Mouse (Mus musculus) stomach, embryonic 15.5 days (tissue): ENCODE measurements at regions not wholly inside any gene's neighbourhood (a gene's known extent, or its start where the extent isn't known, plus 50 kb on each side); places are given as distances from the start of the nearest gene placed in this dataset.

Experiments
- ATAC-seq: fragments of 200-750 bp; cut with Nextera tagmentation; 2 replicates; pipeline ENCODE4 v1.8.0; 2017; ENCODE audit warnings: low read depth, moderate number of reproducible peaks, moderate TSS enrichment; ENCODE audit not compliant: insufficient read depth, low FRiP score
- H3K27ac ChIP-seq: fragments of 300-500 bp; sonication (generic); 2 replicates; pipeline ENCODE4 v1.5.1; 2015; ENCODE audit warnings: mild to moderate bottlenecking, inconsistent platforms
- H3K27me3 ChIP-seq: fragments of 300-500 bp; sonication (generic); replicated peaks from 2 replicates; pipeline ENCODE4 v1.6.1; 2015; ENCODE audit warnings: inconsistent platforms
- H3K36me3 ChIP-seq: fragments of 300-500 bp; sonication (generic); 2 replicates; pipeline ENCODE4 v1.6.1; 2015; ENCODE audit warnings: inconsistent platforms
- H3K4me1 ChIP-seq: fragments of 300-500 bp; sonication (generic); 2 replicates; pipeline ENCODE4 v1.6.1; 2015; ENCODE audit warnings: inconsistent platforms
- H3K4me2 ChIP-seq: fragments of 300-500 bp; sonication (generic); 2 replicates; pipeline ENCODE4 v1.6.1; 2015; ENCODE audit warnings: mild to moderate bottlenecking, inconsistent platforms
- H3K4me3 ChIP-seq: fragments of 300-500 bp; sonication (generic); replicated peaks from 2 replicates; pipeline ENCODE4 v1.5.1; 2015; ENCODE audit warnings: inconsistent platforms
- H3K9ac ChIP-seq: fragments of 300-500 bp; sonication (generic); 2 replicates; pipeline ENCODE4 v1.6.1; 2015; ENCODE audit warnings: inconsistent platforms
- H3K9me3 ChIP-seq: fragments of 300-500 bp; sonication (generic); 2 replicates; pipeline ENCODE4 v1.6.1; 2016; ENCODE audit warnings: inconsistent platforms
- WGBS: fragments of 180-500 bp; shearing (Covaris S2); methylation state at CpG from one replicate; pipeline ENCODE4 v1.1.7; 2015; 5-methylcytosine and 5-hydroxymethylcytosine counted together

DNA sequence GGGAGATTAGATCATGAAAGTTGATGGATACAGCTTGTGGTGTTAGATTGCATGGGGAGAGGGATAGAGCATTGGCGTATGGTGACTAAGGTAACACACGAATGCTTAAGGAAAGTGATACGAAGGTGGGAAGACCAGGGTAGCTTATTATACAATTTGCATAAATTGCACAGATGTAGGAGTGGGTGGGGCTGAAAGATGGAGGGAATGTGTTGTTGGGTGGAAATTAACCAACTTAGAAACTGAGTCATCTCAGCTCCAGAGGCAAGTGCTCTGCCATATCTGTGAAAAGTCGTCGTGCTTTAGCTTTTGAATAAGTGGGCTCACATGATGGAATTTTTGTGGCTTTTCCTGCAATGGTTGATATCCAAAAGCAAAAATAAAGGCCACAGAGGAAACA is 404.8 kb upstream of the Frg1 start:
- Histone ChIP-seq H3K36me3 (no peaks in the 10 kb centered on the region), H3K4me1 (no peaks in the 10 kb centered on the region), H3K27me3 (no peaks in the 10 kb centered on the region), H3K4me2 (no peak overlapping the region), H3K27ac (no peak overlapping the region), H3K9ac (no peak overlapping the region), H3K9me3 (no peaks in the 10 kb centered on the region), H3K4me3 (no peak overlapping the region)
- WGBS = 87% methylated on average over 5 of the region's 5 CpGs
- no peak for ATAC-seq

- Histone ChIP-seq H3K4me2 (no peak overlapping the region), H3K36me3 (no peaks in the 10 kb centered on the region), H3K9ac (no peak overlapping the region), H3K4me3 (no peak overlapping the region), H3K27me3 (no peaks in the 10 kb centered on the region), H3K4me1 (no peaks in the 10 kb centered on the region), H3K9me3 (no peaks in the 10 kb centered on the region), H3K27ac (no peak overlapping the region)
- no peak for ATAC-seq
- WGBS = 80% methylated on average over 4 of the region's 4 CpGs
Measured at GRCm38 (mm10) chr8:41820605-41821395, 403.9 kb upstream of the Frg1 start.

GRCm38 (mm10) chr8:41818577-41818976 is 401.7 kb upstream of the Frg1 start:
- no peak overlapping the region for H3K27ac ChIP-seq
- H3K9ac ChIP-seq = no peak overlapping the region
- no peaks in the 10 kb centered on the region for H3K4me1 ChIP-seq
- H3K9me3 ChIP-seq = no peaks in the 10 kb centered on the region
- no peak overlapping the region for H3K4me3 ChIP-seq
- no peak overlapping the region for H3K4me2 ChIP-seq
- H3K27me3 ChIP-seq = no peaks in the 10 kb centered on the region
- 67% methylated on average over 5 of the region's 5 CpGs for WGBS
- no peaks in the 10 kb centered on the region for H3K36me3 ChIP-seq
- no peak for ATAC-seq

DNA sequence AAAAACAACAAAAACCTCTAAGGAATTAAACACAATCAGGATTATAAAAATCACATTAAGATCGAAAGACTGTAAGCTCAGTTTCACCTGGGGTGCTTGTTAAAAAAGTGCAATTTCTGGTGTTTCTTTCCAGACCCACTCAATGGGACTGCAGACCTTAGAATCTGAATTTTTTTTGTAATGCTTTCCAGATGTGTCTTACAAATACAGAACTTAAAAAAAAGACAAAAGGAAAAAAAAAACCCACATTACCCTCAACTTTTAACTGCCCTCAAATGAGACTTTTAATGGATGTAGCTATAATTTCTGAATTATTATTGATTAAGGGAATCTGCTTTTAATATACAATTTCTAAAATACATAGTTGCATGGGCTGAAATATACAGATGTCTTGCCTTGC is 401.2 kb upstream of the Frg1 start:
- Histone ChIP-seq H3K4me3 (no peak overlapping the region), H3K4me1 (no peaks in the 10 kb centered on the region), H3K9me3 (no peaks in the 10 kb centered on the region), H3K36me3 (no peaks in the 10 kb centered on the region), H3K4me2 (no peak overlapping the region), H3K27ac (no peak overlapping the region), H3K27me3 (no peaks in the 10 kb centered on the region), H3K9ac (no peak overlapping the region)
- 69% methylated on average over 1 of the region's 1 CpGs for WGBS
- ATAC-seq = no peak

DNA sequence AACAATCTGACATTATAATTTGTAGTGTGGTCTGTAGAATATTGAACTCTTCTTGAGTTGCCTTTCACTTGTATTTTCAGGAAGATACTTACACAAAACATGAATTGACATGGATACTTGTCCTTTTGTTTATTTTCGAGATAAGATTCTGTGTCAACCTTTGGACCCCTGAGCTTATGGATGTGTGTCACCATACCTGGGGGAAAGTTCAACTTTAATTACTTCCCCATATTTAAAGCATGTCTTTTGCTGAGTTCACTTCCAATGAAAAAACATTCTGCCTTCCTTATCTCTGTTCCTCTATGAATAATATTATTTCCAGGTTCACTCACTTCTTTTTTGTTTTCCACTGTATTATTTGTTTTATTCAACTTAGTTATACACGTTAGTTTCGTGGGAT is 398.4 kb upstream of the Frg1 start:
- 75% methylated on average over 3 of the region's 3 CpGs for WGBS
- Histone ChIP-seq H3K4me2 (no peak overlapping the region), H3K4me1 (no peaks in the 10 kb centered on the region), H3K27me3 (no peaks in the 10 kb centered on the region), H3K27ac (no peak overlapping the region), H3K9ac (no peak overlapping the region), H3K4me3 (no peak overlapping the region), H3K9me3 (no peaks in the 10 kb centered on the region), H3K36me3 (no peaks in the 10 kb centered on the region)
- ATAC-seq = no peak

GRCm38 (mm10) chr8:41795625-41796024 is 378.8 kb upstream of the Frg1 start:
- H3K9ac ChIP-seq = no peak overlapping the region
- H3K27ac ChIP-seq = no peak overlapping the region
- no peaks in the 10 kb centered on the region for H3K9me3 ChIP-seq
- 74% methylated on average over 2 of the region's 2 CpGs for WGBS
- no peaks in the 10 kb centered on the region for H3K4me1 ChIP-seq
- H3K4me3 ChIP-seq = no peak overlapping the region
- H3K4me2 ChIP-seq = no peak overlapping the region
- no peaks in the 10 kb centered on the region for H3K36me3 ChIP-seq
- H3K27me3 ChIP-seq = no peaks in the 10 kb centered on the region
- no peak for ATAC-seq

DNA sequence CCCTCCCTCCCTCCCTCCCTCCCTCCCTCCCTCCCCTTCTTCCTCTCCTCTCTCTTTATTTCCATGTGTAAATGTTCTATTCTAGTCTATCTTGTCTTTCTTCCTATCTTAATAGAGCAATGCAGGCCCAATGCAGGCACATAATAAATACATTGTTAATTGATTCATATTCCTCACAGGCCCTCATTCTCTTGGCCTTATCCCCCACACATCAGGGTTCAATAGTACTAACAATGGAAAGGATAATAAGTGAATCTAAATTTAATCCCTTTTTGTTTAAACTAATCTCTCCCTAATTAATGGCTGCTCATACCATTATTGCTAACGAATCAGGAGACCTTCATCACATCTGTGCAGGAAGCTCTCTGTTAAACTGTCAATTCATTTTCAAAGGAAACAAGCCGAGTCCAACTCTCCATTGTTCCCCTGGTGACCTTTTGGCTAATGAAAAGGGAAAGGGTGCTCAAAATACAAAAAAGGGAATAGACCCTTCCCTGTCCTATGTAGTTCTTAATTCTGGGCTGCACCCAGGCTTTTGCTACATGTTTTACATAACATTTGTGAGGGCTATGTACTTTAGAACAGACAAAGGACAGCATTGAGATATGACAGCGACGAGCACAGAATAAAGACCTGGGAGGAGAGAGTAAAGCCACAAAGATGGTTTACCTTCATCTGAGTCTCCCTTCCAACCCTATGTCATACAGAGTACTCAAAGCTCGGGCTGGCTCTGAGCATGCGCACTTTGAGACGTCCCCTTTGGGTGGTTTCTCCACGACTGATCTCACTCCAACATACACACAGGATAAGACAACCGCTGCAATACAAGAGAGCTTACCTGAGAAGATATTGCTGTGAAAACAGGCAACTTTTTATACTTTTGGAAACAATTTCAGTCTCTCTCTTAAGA is 370.3 kb upstream of the Frg1 start:
- WGBS = 80% methylated on average over 9 of the region's 9 CpGs
- Histone ChIP-seq H3K27ac (no peak overlapping the region), H3K9ac (no peak overlapping the region), H3K4me2 (no peak overlapping the region), H3K4me1 (no peaks in the 10 kb centered on the region), H3K9me3 (no peaks in the 10 kb centered on the region), H3K27me3 (no peaks in the 10 kb centered on the region), H3K36me3 (no peaks in the 10 kb centered on the region), H3K4me3 (no peak overlapping the region)
- no peak for ATAC-seq

- no peaks in the 10 kb centered on the region for H3K27me3 ChIP-seq
- no peak overlapping the region for H3K9ac ChIP-seq
- H3K4me1 ChIP-seq = no peaks in the 10 kb centered on the region
- ATAC-seq = no peak
- H3K9me3 ChIP-seq = no peaks in the 10 kb centered on the region
- no peak overlapping the region for H3K4me2 ChIP-seq
- H3K4me3 ChIP-seq = no peak overlapping the region
- 42% methylated on average over 2 of the region's 2 CpGs for WGBS
- H3K36me3 ChIP-seq = no peaks in the 10 kb centered on the region
- no peak overlapping the region for H3K27ac ChIP-seq
Measured at GRCm38 (mm10) chr8:41785977-41786376, 369.1 kb upstream of the Frg1 start.

GRCm38 (mm10) chr8:41782837-41783236 is 366.0 kb upstream of the Frg1 start:
- H3K9ac ChIP-seq = no peak overlapping the region
- H3K4me3 ChIP-seq = no peak overlapping the region
- whole genome bisulfite sequencing = 70% methylated on average over 1 of the region's 1 CpGs
- no peaks in the 10 kb centered on the region for H3K36me3 ChIP-seq
- H3K4me2 ChIP-seq = no peak overlapping the region
- H3K4me1 ChIP-seq = no peaks in the 10 kb centered on the region
- H3K27ac ChIP-seq = no peak overlapping the region
- H3K27me3 ChIP-seq = no peaks in the 10 kb centered on the region
- ATAC-seq = no peak
- no peaks in the 10 kb centered on the region for H3K9me3 ChIP-seq

GRCm38 (mm10) chr8:41779459-41779858 is 362.6 kb upstream of the Frg1 start:
- H3K9ac ChIP-seq = no peak overlapping the region
- H3K4me1 ChIP-seq = no peaks in the 10 kb centered on the region
- no peaks in the 10 kb centered on the region for H3K9me3 ChIP-seq
- no peaks in the 10 kb centered on the region for H3K36me3 ChIP-seq
- no peak for ATAC-seq
- no peak overlapping the region for H3K4me2 ChIP-seq
- WGBS = 93% methylated on average over 3 of the region's 3 CpGs
- H3K4me3 ChIP-seq = no peak overlapping the region
- H3K27me3 ChIP-seq = no peaks in the 10 kb centered on the region
- no peak overlapping the region for H3K27ac ChIP-seq

DNA sequence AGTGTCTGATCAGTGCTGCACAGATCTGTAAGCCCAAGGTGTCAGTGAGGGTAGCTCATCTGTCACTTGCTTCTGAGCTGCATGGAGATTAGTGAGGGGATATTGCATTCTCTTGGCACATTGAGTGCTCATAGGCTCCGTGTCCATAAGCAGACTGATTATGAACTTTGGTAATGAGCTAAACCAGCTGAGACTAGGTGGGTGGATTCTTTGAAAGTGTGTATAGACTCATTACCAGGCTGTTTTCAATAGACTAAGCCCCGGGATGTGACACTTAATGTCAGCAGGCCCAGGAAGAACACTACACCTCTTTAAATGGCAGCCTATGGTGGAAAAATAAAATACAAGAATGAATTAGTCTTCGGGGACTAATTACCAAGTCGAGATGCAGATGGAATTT is 354.9 kb upstream of the Frg1 start:
- Histone ChIP-seq H3K4me3 (no peak overlapping the region), H3K36me3 (no peaks in the 10 kb centered on the region), H3K4me2 (no peak overlapping the region), H3K27ac (no peak overlapping the region), H3K9ac (no peak overlapping the region), H3K9me3 (no peaks in the 10 kb centered on the region), H3K27me3 (no peaks in the 10 kb centered on the region), H3K4me1 (no peaks in the 10 kb centered on the region)
- 79% methylated on average over 4 of the region's 4 CpGs for WGBS
- no peak for ATAC-seq

DNA sequence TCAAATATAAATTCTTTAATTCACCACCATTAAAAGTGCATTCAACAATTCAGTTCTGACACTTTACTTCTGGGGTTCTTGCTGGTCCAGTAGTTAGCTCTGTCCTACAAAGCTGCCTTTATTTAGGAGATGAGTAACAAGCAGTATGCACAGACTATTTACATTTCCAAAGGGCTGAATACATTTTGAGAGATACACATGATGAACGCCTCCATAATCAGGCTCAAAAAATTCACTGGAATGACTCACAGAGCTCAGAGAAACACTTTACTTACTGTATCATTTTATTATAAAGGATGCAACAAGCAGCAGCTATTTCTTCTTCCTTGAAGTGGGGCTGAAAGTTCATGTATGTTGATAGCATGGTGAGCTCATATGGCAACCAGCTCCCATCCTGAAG is 336.6 kb upstream of the Frg1 start:
- no peak overlapping the region for H3K4me2 ChIP-seq
- H3K4me1 ChIP-seq = no peaks in the 10 kb centered on the region
- no peaks in the 10 kb centered on the region for H3K27me3 ChIP-seq
- H3K9ac ChIP-seq = no peak overlapping the region
- 80% methylated on average over 1 of the region's 1 CpGs for WGBS
- no peak overlapping the region for H3K27ac ChIP-seq
- H3K36me3 ChIP-seq = no peaks in the 10 kb centered on the region
- no peak for ATAC-seq
- H3K4me3 ChIP-seq = no peak overlapping the region
- no peaks in the 10 kb centered on the region for H3K9me3 ChIP-seq
